Mouse (Mus musculus): ENCODE measurements around the gene Grin3b. TPM values are rescaled to one million over a fixed set of nuclear protein-coding genes. Genes with fewer than 3 reads are reported as not detected.

Grin3b gene
- polyA plus RNA-seq, 1 experiment = not detected

- Histone ChIP-seq H3K4me3 (replicated peaks; ENCODE audit: control insufficient read depth, low read depth, low read length) (no peak overlapping the region), H3K4me1 (ENCODE audit: control insufficient read depth, insufficient read depth, low read length) (peaks cover 7% of the 10 kb centered on the region), H3K27ac (ENCODE audit: control insufficient read depth, insufficient read depth, low read depth, low read length, poor library complexity) (no peak overlapping the region; the same call in 1 of the 2 replicates)
- TF ChIP-seq CTCF (IDR thresholded peaks at IDR 0.05; ENCODE audit: control insufficient read depth, insufficient read depth, low read length) (no peak), POLR2A (IDR thresholded peaks at IDR 0.05; ENCODE audit: borderline replicate concordance, control insufficient read depth, low read depth, low read length) (no peak)
- WGBS = 67% methylated on average over 12 of the region's 12 CpGs
These were observed 55.4 kb downstream of the Grin3b start for GRCm38 (mm10) chr10:80025889-80026288.

Other genes starting within 250 kb of the Grin3b start
- 20.0 and 29.6 TPM in 2 replicates for gene Polrmt, start 224.1 kb upstream of the Grin3b start, polyA plus RNA-seq (2011; ENCODE audit: insufficient read depth, insufficient read length, low replicate concordance, missing spikeins)
- gene Fgf22, start 215.6 kb upstream of the Grin3b start, polyA plus RNA-seq (2011; ENCODE audit: insufficient read depth, insufficient read length, low replicate concordance, missing spikeins) = not detected in 2 replicates
- 26.5 and 42.8 TPM in 2 replicates for gene Rnf126, start 203.8 kb upstream of the Grin3b start, polyA plus RNA-seq (2011; ENCODE audit: insufficient read depth, insufficient read length, low replicate concordance, missing spikeins)
- 1.0 and 1.8 TPM in 2 replicates for gene Fstl3, start 193.4 kb upstream of the Grin3b start, polyA plus RNA-seq (2011; ENCODE audit: insufficient read depth, insufficient read length, low replicate concordance, missing spikeins)
- 13.1 and 40.0 TPM in 2 replicates for gene Prss57, start 179.8 kb upstream of the Grin3b start, polyA plus RNA-seq (2011; ENCODE audit: insufficient read depth, insufficient read length, low replicate concordance, missing spikeins)
- gene Palm, start 177.1 kb upstream of the Grin3b start, polyA plus RNA-seq (2011; ENCODE audit: insufficient read depth, insufficient read length, low replicate concordance, missing spikeins) = 19.7 and 36.1 TPM in 2 replicates
- not detected in 2 replicates for gene Misp, start 149.7 kb upstream of the Grin3b start, polyA plus RNA-seq (2011; ENCODE audit: insufficient read depth, insufficient read length, low replicate concordance, missing spikeins)
- gene Ptbp1, start 116.3 kb upstream of the Grin3b start, polyA plus RNA-seq (2011; ENCODE audit: insufficient read depth, insufficient read length, low replicate concordance, missing spikeins) = 113 and 188 TPM in 2 replicates
- 143 and 259 TPM in 2 replicates for gene Prtn3, start 96.2 kb upstream of the Grin3b start, polyA plus RNA-seq (2011; ENCODE audit: insufficient read depth, insufficient read length, low replicate concordance, missing spikeins)
- gene Plppr3, start 96.1 kb upstream of the Grin3b start, polyA plus RNA-seq (2011; ENCODE audit: insufficient read depth, insufficient read length, low replicate concordance, missing spikeins) = 16.4 and 32.4 TPM in 2 replicates
- 102 and 162 TPM in 2 replicates for gene Elane, start 84.5 kb upstream of the Grin3b start, polyA plus RNA-seq (2011; ENCODE audit: insufficient read depth, insufficient read length, low replicate concordance, missing spikeins)
- gene Cfd, start 79.9 kb upstream of the Grin3b start, polyA plus RNA-seq (2011; ENCODE audit: insufficient read depth, insufficient read length, low replicate concordance, missing spikeins) = 20.0 TPM in 1 of 2 replicates, not detected in the other
- 12.3 and 19.2 TPM in 2 replicates for gene Med16, start 61.8 kb upstream of the Grin3b start, polyA plus RNA-seq (2011; ENCODE audit: insufficient read depth, insufficient read length, low replicate concordance, missing spikeins)
- gene Gm26602, start 59.9 kb upstream of the Grin3b start, polyA plus RNA-seq (2011; ENCODE audit: insufficient read depth, insufficient read length, low replicate concordance, missing spikeins) = not detected in 2 replicates
- gene Kiss1r, start 53.7 kb upstream of the Grin3b start, polyA plus RNA-seq (2011; ENCODE audit: insufficient read depth, insufficient read length, low replicate concordance, missing spikeins) = 1.5 TPM in 1 of 2 replicates, not detected in the other
- 182 and 197 TPM in 2 replicates for gene R3hdm4, start 49.5 kb upstream of the Grin3b start, polyA plus RNA-seq (2011; ENCODE audit: insufficient read depth, insufficient read length, low replicate concordance, missing spikeins)
- gene Arid3a, start 43.7 kb upstream of the Grin3b start, polyA plus RNA-seq (2011; ENCODE audit: insufficient read depth, insufficient read length, low replicate concordance, missing spikeins) = 12.4 and 27.6 TPM in 2 replicates
- 26.7 and 43.3 TPM in 2 replicates for gene Wdr18, start 10.6 kb upstream of the Grin3b start, polyA plus RNA-seq (2011; ENCODE audit: insufficient read depth, insufficient read length, low replicate concordance, missing spikeins)
- 78.6 and 131 TPM in 2 replicates for gene Tmem259, start 13.6 kb downstream of the Grin3b start, polyA plus RNA-seq (2011; ENCODE audit: insufficient read depth, insufficient read length, low replicate concordance, missing spikeins)
- gene Cnn2, start 17.9 kb downstream of the Grin3b start, polyA plus RNA-seq (2011; ENCODE audit: insufficient read depth, insufficient read length, low replicate concordance, missing spikeins) = 41.7 and 92.4 TPM in 2 replicates
- gene Abca7, start 25.8 kb downstream of the Grin3b start, polyA plus RNA-seq (2011; ENCODE audit: insufficient read depth, insufficient read length, low replicate concordance, missing spikeins) = 54.3 and 96.9 TPM in 2 replicates
- 111 and 291 TPM in 2 replicates for gene Arhgap45, start 45.9 kb downstream of the Grin3b start, polyA plus RNA-seq (2011; ENCODE audit: insufficient read depth, insufficient read length, low replicate concordance, missing spikeins)
- gene Polr2e, start 69.1 kb downstream of the Grin3b start, polyA plus RNA-seq (2011; ENCODE audit: insufficient read depth, insufficient read length, low replicate concordance, missing spikeins) = 35.6 and 44.5 TPM in 2 replicates
- gene Gpx4, start 76.5 kb downstream of the Grin3b start, polyA plus RNA-seq (2011; ENCODE audit: insufficient read depth, insufficient read length, low replicate concordance, missing spikeins) = 948 and 2,392 TPM in 2 replicates
- 37.6 and 83.8 TPM in 2 replicates for gene Sbno2, start 134.9 kb downstream of the Grin3b start, polyA plus RNA-seq (2011; ENCODE audit: insufficient read depth, insufficient read length, low replicate concordance, missing spikeins)
- gene Stk11, start 145.1 kb downstream of the Grin3b start, polyA plus RNA-seq (2011; ENCODE audit: insufficient read depth, insufficient read length, low replicate concordance, missing spikeins) = 197 and 344 TPM in 2 replicates
- 131 and 178 TPM in 2 replicates for gene Atp5d, start 167.9 kb downstream of the Grin3b start, polyA plus RNA-seq (2011; ENCODE audit: insufficient read depth, insufficient read length, low replicate concordance, missing spikeins)
- 3.4 and 3.7 TPM in 2 replicates for gene Cbarp, start 170.1 kb downstream of the Grin3b start, polyA plus RNA-seq (2011; ENCODE audit: insufficient read depth, insufficient read length, low replicate concordance, missing spikeins)
- 36.0 and 53.2 TPM in 2 replicates for gene Midn, start 177.6 kb downstream of the Grin3b start, polyA plus RNA-seq (2011; ENCODE audit: insufficient read depth, insufficient read length, low replicate concordance, missing spikeins)
- gene Cirbp, start 195.3 kb downstream of the Grin3b start, polyA plus RNA-seq (2011; ENCODE audit: insufficient read depth, insufficient read length, low replicate concordance, missing spikeins) = 200 and 277 TPM in 2 replicates
- 8.8 and 23.7 TPM in 2 replicates for gene 1600002K03Rik, start 202.2 kb downstream of the Grin3b start, polyA plus RNA-seq (2011; ENCODE audit: insufficient read depth, insufficient read length, low replicate concordance, missing spikeins)
- gene Efna2, start 208.8 kb downstream of the Grin3b start, polyA plus RNA-seq (2011; ENCODE audit: insufficient read depth, insufficient read length, low replicate concordance, missing spikeins) = 0.70 TPM in 1 of 2 replicates, not detected in the other

Data from bone marrow, adult 2 months (tissue).